Mouse (Mus musculus) testis, adult 2 months (tissue): ENCODE measurements around the gene BC055324. TPM values are rescaled to one million over a fixed set of nuclear protein-coding genes. Genes with fewer than 3 reads are reported as not detected.

Experiments
- H3K27ac ChIP-seq: fragments of 200-500 bp; 2 replicates; pipeline ENCODE4 v1.5.1; 2012; ENCODE audit warnings: low read depth, low read length; ENCODE audit not compliant: control insufficient read depth, insufficient read depth
- H3K27me3 ChIP-seq: fragments of 200-500 bp; 2 replicates; pipeline ENCODE4 v1.6.1; 2012; ENCODE audit warnings: mild to moderate bottlenecking, low read length, moderate library complexity; ENCODE audit not compliant: control insufficient read depth, insufficient read depth
- H3K36me3 ChIP-seq: fragments of 200-500 bp; 2 replicates; pipeline ENCODE4 v1.6.1; 2012; ENCODE audit warnings: mild to moderate bottlenecking, low read length; ENCODE audit not compliant: control insufficient read depth, insufficient read depth
- H3K4me1 ChIP-seq: fragments of 200-500 bp; 2 replicates; pipeline ENCODE4 v1.6.1; 2012; ENCODE audit warnings: low read length; ENCODE audit not compliant: control insufficient read depth, insufficient read depth
- H3K4me3 ChIP-seq: fragments of 200-500 bp; 2 replicates; pipeline ENCODE4 v1.5.1; 2012; ENCODE audit warnings: low read depth, mild to moderate bottlenecking, low read length, moderate library complexity, mixed read lengths; ENCODE audit not compliant: control insufficient read depth
- CTCF ChIP-seq: fragments of 200-500 bp; IDR thresholded peaks from 2 replicates; pipeline ENCODE4 v1.5.1; 2012; ENCODE audit warnings: low read depth, mild to moderate bottlenecking, inconsistent platforms, low read length, moderate library complexity; ENCODE audit not compliant: control insufficient read depth, insufficient read depth, insufficient replicate concordance
- POLR2A ChIP-seq: fragments of 200-500 bp; IDR thresholded peaks from 2 replicates; pipeline ENCODE4 v1.6.1; 2012; ENCODE audit warnings: low read depth, mild to moderate bottlenecking, inconsistent platforms, low read length, moderate library complexity; ENCODE audit not compliant: control insufficient read depth
- polyA plus RNA-seq: library from polyadenylated mRNA; depleted of rRNA; stranded (reverse); fragments of >200 nt; gene quantifications from 2 replicates; pipeline ENCODE4 v1.2.3, GENCODE M21; 2012; rRNA removed

BC055324 gene
- polyA plus RNA-seq, 1 experiment = 9.6 TPM

GRCm38 (mm10) chr1:163898291-163898764 is 96.3 kb downstream of the BC055324 start:
- H3K4me1 ChIP-seq = no peaks in the 10 kb centered on the region
- TF ChIP-seq CTCF (no peak), POLR2A (no peak)
- H3K27ac ChIP-seq = no peak overlapping the region
- H3K4me3 ChIP-seq = no peak overlapping the region
- H3K27me3 ChIP-seq = no peaks in the 10 kb centered on the region
- H3K36me3 ChIP-seq = no peaks in the 10 kb centered on the region

Other genes starting within 250 kb of the BC055324 start
- 53.3 and 62.6 TPM in 2 replicates for gene Kifap3, start 215.2 kb downstream of the BC055324 start, polyA plus RNA-seq
- gene Scyl3, start 65.7 kb downstream of the BC055324 start, polyA plus RNA-seq = 9.0 TPM in 2 replicates
- gene Mettl18, start 93 bp upstream of the BC055324 start, polyA plus RNA-seq = 0.86 and 0.87 TPM in 2 replicates
- 0.26 and 0.49 TPM in 2 replicates for gene Sele, start 53.4 kb upstream of the BC055324 start, polyA plus RNA-seq
- 1.3 and 2.2 TPM in 2 replicates for gene Sell, start 67.2 kb upstream of the BC055324 start, polyA plus RNA-seq
- 1.6 and 3.2 TPM in 2 replicates for gene Selp, start 120.5 kb upstream of the BC055324 start, polyA plus RNA-seq
- gene F5, start 157.0 kb upstream of the BC055324 start, polyA plus RNA-seq = 7.1 and 8.1 TPM in 2 replicates